Mouse (Mus musculus): ENCODE measurements at regions not wholly inside any gene's neighbourhood (a gene's known extent, or its start where the extent isn't known, plus 50 kb on each side); places are given as distances from the start of the nearest gene placed in this dataset.

- WGBS = 73% methylated on average over 7 of the region's 7 CpGs
- no peaks in the 10 kb centered on the region for H3K4me1 ChIP-seq (ENCODE audit: control insufficient read depth, insufficient read depth, insufficient read length, low read length)
- H3K36me3 ChIP-seq (ENCODE audit: control insufficient read depth, insufficient read depth, low read length) = no peaks in the 10 kb centered on the region
- H3K27me3 ChIP-seq (ENCODE audit: control insufficient read depth, insufficient read depth, low read length) = no peaks in the 10 kb centered on the region
- TF ChIP-seq CTCF (IDR thresholded peaks at IDR 0.05; ENCODE audit: extremely low read depth, insufficient read length, insufficient replicate concordance, low read depth, low read length) (no peak), POLR2A (IDR thresholded peaks at IDR 0.05; ENCODE audit: low read depth, low read length) (no peak)
- H3K4me3 ChIP-seq (ENCODE audit: low read depth, low read length) = no peak overlapping the region
- no peak overlapping the region for H3K27ac ChIP-seq (ENCODE audit: insufficient read depth, low read depth, low read length)
Observed at GRCm38 (mm10) chr5:53412391-53413075, 53.4 kb upstream of the Rbpj start.

- Histone ChIP-seq H3K27ac (ENCODE audit: insufficient read depth, low read depth, low read length) (no peak overlapping the region), H3K4me3 (ENCODE audit: low read depth, low read length) (no peak overlapping the region), H3K36me3 (ENCODE audit: control insufficient read depth, insufficient read depth, low read length) (no peaks in the 10 kb centered on the region), H3K27me3 (ENCODE audit: control insufficient read depth, insufficient read depth, low read length) (no peaks in the 10 kb centered on the region), H3K4me1 (ENCODE audit: control insufficient read depth, insufficient read depth, insufficient read length, low read length) (no peaks in the 10 kb centered on the region)
- WGBS = 64% methylated on average over 3 of the region's 3 CpGs
- TF ChIP-seq POLR2A (IDR thresholded peaks at IDR 0.05; ENCODE audit: low read depth, low read length) = no peak
- TF ChIP-seq CTCF (IDR thresholded peaks at IDR 0.05; ENCODE audit: extremely low read depth, insufficient read length, insufficient replicate concordance, low read depth, low read length) = no peak
Observed at GRCm38 (mm10) chr5:53413677-53414076, 52.3 kb upstream of the Rbpj start.

DNA sequence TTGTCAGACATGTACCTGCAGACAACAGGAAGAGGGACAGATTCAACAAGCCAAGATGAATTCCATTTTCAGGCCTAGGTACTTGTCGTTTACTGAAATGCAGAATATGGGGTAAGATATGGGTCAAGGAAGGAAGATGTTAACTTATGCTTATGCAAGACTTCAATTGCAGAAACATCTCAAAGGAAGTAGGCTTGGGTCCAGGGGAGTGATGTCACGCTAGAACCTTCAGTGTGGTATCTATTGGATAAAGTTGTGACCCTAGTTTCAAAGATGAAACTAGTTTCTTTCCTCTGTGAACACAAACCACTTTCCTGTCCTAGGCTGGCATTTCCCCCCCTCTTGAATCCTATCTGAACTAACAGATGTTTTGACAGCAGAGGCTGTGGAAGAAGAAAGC lies 50.5 kb upstream of the Rbpj start:
- H3K36me3 ChIP-seq (ENCODE audit: control insufficient read depth, insufficient read depth, low read length) = no peaks in the 10 kb centered on the region
- 75% methylated on average over 2 of the region's 2 CpGs for WGBS
- H3K4me3 ChIP-seq (ENCODE audit: low read depth, low read length) = no peak overlapping the region
- TF ChIP-seq CTCF (IDR thresholded peaks at IDR 0.05; ENCODE audit: extremely low read depth, insufficient read length, insufficient replicate concordance, low read depth, low read length) (no peak), POLR2A (IDR thresholded peaks at IDR 0.05; ENCODE audit: low read depth, low read length) (no peak)
- no peak overlapping the region for H3K27ac ChIP-seq (ENCODE audit: insufficient read depth, low read depth, low read length)
- no peaks in the 10 kb centered on the region for H3K4me1 ChIP-seq (ENCODE audit: control insufficient read depth, insufficient read depth, insufficient read length, low read length)
- H3K27me3 ChIP-seq (ENCODE audit: control insufficient read depth, insufficient read depth, low read length) = no peaks in the 10 kb centered on the region

Data from small intestine, adult 2 months (tissue).